Mouse (Mus musculus): Measurements from ENCODE around the gene Hsd17b12.

Gene Hsd17b12

DNA sequence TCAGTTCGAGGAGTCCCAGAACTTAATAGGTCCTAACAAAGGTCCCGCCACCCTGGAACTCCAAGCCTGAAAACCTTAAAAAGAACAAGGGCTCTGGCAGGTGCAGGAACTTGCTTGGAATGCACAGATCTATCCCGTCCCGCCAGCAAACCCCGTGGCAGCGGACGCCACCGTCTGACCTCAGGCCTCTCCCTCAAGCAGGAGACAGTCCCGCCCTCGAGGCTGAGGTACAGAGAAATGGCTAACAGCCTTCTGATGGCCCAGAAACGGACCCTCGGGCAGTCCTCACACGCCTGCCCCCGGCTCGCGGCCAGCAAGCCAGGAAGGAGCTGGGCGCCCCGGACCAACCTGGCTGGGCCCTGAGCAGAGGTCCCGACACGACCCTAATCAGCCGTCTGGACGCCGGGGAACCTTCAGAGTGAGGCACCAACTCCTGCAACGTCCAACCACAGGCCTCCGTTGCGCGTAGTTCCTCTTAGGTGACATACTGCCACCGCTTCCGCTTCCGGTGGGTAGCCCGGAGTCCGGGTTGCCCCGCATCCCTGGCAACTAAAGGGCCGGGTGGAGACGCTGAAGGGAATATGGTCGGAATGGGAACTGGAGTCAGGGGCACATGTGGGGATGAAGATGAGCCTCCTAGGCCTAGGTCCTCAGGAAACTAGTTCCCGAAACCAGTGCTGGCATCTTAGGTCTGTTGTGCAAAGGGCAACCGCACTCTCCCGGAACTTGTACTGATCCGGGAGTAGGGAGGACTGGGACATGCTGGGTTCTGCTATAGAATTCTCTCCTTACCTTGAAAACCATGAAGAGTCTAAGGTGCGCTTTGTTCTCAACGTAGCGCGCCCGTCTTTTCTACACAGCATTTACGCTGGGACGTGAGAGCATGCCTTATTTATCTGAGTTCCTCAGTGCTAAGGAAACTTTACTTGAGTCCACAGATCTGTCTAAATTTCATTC lies 147.2 kb downstream of the Hsd17b12 start, which contains the start of gene Alkbh3:
TSS of gene Alkbh3 (minus strand) at position 473 of the 957 bp plus-strand sequence.
- peak; percentile 84 to 89 for DNase-seq (ENCODE audit: low spot score in 2 of 2)

DNA sequence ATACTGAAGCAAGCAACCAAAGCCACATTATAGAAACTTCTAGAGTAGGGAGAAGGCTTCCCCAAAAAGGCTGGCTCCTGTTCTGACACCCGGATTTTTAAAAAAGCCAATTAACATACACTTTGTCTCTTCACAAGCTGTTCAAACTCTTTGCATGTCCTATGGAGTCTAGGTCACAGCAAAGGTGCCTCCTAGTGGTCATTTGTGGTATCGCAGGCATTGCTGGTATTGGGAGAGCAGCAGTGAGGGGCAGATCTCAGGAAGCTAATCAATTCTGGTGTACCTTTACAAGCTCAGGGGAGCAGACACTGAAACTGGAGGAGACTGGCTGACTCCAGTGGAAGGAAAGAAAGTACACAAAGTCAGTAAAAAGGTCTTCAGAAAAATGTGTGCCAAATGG lies 155.4 kb downstream of the Hsd17b12 start:
- peak; percentile 42 to 81 for DNase-seq (ENCODE audit: low spot score in 2 of 2)

DNA sequence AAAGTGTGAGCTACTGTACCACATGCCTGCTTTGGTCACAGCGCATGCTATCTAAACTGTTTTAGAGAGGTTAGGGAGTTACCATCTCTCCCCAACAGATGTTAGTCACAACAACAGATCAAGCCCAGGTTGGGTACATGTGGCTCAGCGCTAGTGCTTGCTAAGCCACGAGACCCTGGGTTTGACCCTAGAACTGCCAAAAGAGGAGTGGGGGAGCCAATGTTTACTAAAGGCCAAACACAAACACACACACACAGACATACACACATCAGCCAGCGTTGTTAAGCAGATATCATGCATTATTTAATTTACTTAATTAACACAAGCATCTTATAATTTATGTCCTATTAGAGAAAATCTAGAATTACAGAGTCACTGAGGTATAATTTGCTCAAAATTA lies 155.8 kb downstream of the Hsd17b12 start:
- no peak for DNase-seq (ENCODE audit: low spot score in 2 of 2)

DNA sequence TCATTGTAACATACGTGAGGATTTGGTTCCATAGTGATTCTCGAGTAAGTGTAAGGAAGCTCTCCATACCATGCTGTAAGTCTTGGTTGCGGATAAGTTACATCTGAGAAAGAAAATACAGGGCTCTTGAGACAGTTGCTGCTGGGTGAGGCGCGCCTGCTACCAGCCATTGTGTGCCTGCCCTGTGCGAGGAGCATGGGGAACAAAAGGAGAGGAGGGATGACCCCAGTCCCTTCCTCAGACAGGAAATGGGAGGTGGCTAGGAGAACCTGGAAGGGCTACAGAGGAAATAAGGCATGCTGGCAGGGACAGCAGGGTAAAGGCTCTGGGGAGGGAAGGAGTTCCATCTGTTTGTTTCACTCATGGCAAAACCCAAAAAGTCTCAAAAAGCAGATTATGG lies 156.4 kb downstream of the Hsd17b12 start:
- no peak for DNase-seq (ENCODE audit: low spot score in 2 of 2)

DNA sequence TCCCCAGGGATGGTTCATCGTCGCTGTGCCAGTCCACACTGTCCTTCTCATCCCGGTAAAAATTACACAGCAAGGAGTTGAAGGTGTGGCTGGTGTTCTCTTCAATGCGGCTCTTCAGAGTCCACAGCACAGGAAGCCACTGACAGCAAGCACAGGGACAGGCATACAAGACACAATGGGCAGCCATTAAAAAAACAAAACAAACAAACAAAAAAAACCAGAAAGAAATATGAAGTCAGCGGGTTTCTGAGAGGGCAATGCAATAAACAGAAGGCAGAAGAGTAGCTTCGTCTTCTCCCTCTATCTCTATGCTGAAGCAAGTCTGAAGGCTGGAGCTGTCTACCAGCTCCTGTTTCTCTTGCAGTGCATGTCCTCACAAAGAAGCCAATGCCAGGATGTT lies 161.5 kb downstream of the Hsd17b12 start, which contains the start of gene Gm27027:
TSS of gene Gm27027 (minus strand) at position 101 of the 400 bp plus-strand sequence.
- DNase-seq (ENCODE audit: low spot score in 2 of 2) = no peak

DNA sequence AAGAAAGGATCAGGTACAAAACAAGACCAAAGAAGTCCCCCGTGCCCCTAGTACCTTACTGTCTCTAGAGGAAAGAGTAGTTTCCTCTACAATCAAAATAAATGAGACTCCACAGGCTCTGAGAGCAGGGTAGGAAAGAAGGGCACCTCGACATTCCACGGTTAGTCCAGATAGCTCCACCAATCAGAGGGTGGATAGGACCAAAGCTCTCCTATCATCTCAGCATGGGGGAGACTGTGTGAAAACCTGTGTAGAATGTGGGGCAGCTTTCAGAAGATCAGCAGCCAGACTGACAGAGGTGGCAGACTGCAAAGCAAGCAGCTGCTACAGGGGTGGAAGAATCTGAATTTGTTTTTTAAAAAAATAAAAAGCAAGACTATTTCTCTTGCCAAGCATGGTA lies 165.0 kb downstream of the Hsd17b12 start:
- DNase-seq (ENCODE audit: low spot score in 2 of 2) = no peak

DNA sequence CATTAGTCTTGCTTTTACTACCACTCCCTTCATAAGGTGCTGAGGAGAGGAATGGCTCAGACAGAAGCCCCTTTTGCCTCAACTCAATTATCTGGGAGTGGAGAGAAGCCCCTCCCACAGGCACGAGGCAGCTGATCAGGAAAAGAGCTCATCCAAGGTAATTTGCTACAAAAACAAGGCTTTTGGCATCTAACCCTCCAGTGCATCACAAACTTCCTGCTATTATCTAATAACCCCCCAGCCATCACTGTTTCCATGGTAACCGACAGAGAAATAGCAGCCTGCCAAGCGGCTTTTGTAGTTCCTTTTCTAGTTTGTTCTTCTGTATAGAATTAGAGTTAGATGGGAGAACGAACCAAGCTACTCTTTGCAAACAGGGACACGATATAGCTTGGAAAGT lies 165.5 kb downstream of the Hsd17b12 start:
- DNase-seq (ENCODE audit: low spot score in 2 of 2) = no peak

DNA sequence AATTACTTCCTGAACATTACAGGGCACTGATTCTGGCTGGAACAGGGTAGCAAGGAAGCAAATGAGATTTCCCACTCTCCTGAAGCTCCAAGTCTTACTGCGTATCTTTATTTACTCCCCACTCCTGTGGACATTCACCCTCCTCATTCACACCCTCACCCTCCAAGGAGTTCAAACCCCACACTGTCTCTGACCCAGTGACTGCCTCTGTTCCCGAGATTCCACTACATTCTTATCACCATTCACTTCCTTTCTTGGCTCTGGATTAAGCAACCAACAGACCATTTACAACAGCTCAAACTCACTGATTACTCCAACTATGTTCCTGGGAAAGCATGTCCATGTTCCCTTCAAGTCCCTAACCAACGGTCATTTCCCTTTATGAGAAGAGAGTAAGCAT lies 166.4 kb downstream of the Hsd17b12 start:
- DNase-seq (ENCODE audit: low spot score in 2 of 2) = no peak

DNA sequence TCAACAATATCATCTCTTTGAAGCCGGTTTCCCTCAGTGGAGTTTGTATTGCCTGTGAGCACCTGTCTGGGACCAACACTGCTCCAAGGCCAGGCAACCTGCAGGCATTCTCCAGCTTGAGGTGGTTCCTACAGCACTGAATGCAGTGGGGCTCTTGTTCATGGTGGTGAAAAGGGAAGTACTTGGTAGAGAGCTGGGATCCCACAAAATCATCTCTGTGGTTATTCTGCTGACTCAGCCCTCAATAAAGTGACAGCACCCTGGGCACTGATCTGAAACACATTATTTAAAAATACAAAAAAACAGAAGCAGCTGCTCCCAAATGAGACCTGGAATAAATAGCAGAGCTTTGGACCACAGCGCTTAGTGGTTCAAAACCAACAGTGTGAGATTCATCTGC lies 169.3 kb downstream of the Hsd17b12 start:
- DNase-seq (ENCODE audit: low spot score in 2 of 2) = no peak
